Mouse (Mus musculus) spleen, postnatal 14 days (tissue): ENCODE measurements around the gene Srsf3.

Experiments used
- DNase-seq, 2 experiments: peaks; one replicate each; pipeline ENCODE4 v3.0.0; 2021 to 2022; ENCODE audit warnings: low spot score in 2 of 2

The Srsf3 gene

DNA sequence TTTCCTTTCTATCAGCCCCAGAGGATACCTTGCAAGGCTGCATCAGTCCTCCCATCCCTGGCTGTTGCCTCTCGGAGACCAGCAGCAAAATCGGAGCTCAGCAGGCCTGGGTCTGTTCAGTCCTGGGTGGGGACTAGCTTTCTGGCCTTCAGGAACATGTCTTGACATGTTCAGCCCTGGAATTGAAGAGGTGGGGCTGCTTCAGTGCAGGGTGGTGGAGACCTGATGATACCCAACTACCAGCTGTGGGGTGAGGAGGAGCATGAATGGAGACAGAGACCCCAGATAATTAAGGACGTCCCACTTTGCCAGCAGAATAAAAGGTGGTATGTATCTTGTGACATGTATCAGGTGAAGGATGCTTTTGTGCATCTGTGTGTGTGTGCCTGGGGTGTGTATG is 58.3 kb downstream of the Srsf3 start, which contains the start of gene Cdkn1a:
Gene Cdkn1a, plus strand, starts transcription at position 201 of the 400 bp plus-strand sequence.
- no peak for DNase-seq

DNA sequence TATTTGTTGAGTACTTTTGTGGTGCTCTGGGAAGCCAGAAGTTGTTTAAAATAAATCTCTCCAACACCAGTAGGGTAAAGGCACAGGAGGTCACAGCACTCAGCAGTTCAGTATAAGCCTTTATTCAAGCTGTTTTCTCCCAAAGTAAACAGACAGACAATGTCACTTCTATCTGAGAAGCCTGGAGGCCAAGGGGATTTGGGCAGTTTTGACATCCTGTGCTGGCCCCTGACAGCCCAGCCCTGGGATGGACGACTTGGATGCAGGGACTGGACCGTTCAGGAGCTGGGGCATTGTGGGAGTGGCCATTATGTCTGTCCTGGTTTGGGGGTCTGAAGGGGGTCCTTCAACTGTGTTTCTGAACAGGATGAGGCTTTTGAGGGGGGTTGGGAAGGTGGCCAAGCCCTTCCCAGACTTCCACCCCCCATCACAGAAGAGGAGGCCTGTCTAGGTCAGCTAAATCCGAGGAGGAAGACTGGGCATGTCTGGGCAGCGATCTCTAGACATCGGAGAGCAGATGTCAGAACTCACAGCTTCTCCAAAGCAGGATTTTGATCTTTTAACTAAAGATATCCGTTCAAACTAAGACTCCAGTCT is 59.0 kb downstream of the Srsf3 start:
- peak in 1 of 2 experiments; percentile 4 for DNase-seq

DNA sequence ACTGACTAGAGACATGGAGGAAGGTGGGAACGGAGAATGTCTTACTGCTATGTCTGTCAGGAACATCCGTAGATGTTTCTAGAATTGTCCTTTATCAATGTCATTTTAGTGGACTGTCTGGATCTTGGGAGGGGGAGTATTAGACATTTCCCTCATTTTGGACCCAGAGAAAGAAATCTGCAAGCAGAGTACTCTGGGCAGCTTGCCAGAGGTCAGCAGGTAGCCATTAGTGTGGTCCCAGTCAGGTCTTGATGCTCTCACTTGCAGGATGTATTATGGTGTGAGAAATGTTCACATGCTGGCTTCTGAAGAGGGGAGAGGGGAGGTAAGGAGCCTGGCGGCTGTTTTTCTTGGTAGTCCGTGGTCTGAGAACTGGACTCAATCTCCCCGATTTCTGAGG is 60.1 kb downstream of the Srsf3 start:
- no peak for DNase-seq
